Comparison of ENCODE assay signal across 9 mouse cellular contexts in the genomic region with DNA sequence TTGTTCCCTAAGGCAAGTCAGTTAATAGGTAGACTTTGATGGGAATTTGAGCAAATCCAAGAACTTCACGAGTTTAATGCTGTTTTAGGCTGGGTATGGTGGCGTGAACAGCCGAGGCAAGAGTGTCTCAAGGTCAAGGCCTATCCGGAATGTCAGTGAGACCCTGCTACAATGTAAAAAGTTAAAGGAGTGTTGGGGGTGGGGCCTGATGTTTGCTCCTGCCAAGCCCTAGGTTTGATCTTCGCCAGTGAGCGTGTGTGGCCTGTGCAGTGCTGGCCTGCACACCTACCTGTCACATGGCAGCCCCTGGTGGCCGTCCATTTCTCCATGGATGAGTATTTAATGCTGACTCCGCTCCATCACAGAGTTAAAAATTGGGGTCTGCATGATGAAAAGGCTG. TPM values are rescaled to one million over a fixed set of nuclear protein-coding genes. Genes with fewer than 3 reads are reported as not detected.
DNase-seq lines count a peak whose midpoint lies in the region; ATAC-seq lines count a peak whose summit lies in the region.
"Had no signal": no experiment of that assay in that cellular context is flagged by ENCODE, and none has a peak within 500 bp of the region (broad histone marks: within the 10 kb centered on the region; RNA-seq: fewer than 3 reads in every experiment).

No protein-coding gene starts in this region.

- no peaks in the 10 kb centered on the region for H3K9me3 ChIP-seq in embryonic facial prominence, embryonic 12.5 days
- no peaks in the 10 kb centered on the region for H3K9me3 ChIP-seq in embryonic facial prominence, embryonic 10.5 days
- H3K9me3 ChIP-seq in kidney, embryonic 15.5 days (replicated peaks): no peaks in the 10 kb centered on the region
- no peaks in the 10 kb centered on the region for H3K9me3 ChIP-seq in liver, embryonic 12.5 days (replicated peaks)

- 55% methylated on average over 8 of the region's 8 CpGs for WGBS in embryonic facial prominence, embryonic 12.5 days
- 74% methylated on average over 8 of the region's 8 CpGs for WGBS in embryonic facial prominence, embryonic 10.5 days
- WGBS in kidney, embryonic 15.5 days: 45% methylated on average over 8 of the region's 8 CpGs
- WGBS in liver, embryonic 12.5 days (ENCODE audit: insufficient replicate concordance): 52% methylated on average over 8 of the region's 8 CpGs

- 0 out of 2 replicates have a peak overlapping the region, but pooled peaks have one; percentile 6 for H3K27ac ChIP-seq in embryonic facial prominence, embryonic 12.5 days
- no peak overlapping the region; the same call in 1 of the 2 replicates for H3K27ac ChIP-seq in embryonic facial prominence, embryonic 10.5 days (replicated peaks)
- H3K27ac ChIP-seq in kidney, embryonic 15.5 days: peak overlapping the region; percentile 71
- H3K27ac ChIP-seq in liver, embryonic 12.5 days: peak overlapping the region; percentile 36; the same call in 1 of the 2 replicates

- no peak for ATAC-seq in embryonic facial prominence, embryonic 12.5 days (ENCODE audit: insufficient number of reproducible peaks, insufficient read depth, low FRiP score, low TSS enrichment)
- 0 out of 2 replicates have a peak, but pooled peaks have one; percentile 12 for ATAC-seq in kidney, embryonic 15.5 days (replicated peaks; ENCODE audit: low FRiP score)
- no peak for ATAC-seq in liver, embryonic 12.5 days

- intact Hi-C loops in left cerebral cortex, postnatal 4 days (cut with DNase I): loop anchor here (10.0 kb wide), 1 partner anchor 269 kb away; no protein-coding TSS in a partner anchor

- DNase-seq in embryonic facial prominence, embryonic 10.5 days (ENCODE audit: low spot score): no peak
- no peak for DNase-seq in kidney, postnatal 10 days
- DNase-seq in ES-CJ7 (ENCODE audit: low read depth, low spot score): peak; percentile 80
- no peak for DNase-seq in embryo, embryonic 9.5 days (ENCODE audit: extremely low spot score)
- no peak for DNase-seq in left cerebral cortex, postnatal 4 days
- DNase-seq: right cerebral cortex, postnatal 4 days had no signal

- H3K4me3 ChIP-seq in embryonic facial prominence, embryonic 12.5 days: no peak overlapping the region
- no peak overlapping the region for H3K4me3 ChIP-seq in embryonic facial prominence, embryonic 10.5 days
- H3K4me3 ChIP-seq in kidney, embryonic 15.5 days (replicated peaks): no peak overlapping the region
- no peak overlapping the region for H3K4me3 ChIP-seq in liver, embryonic 12.5 days

- H3K9ac ChIP-seq in embryonic facial prominence, embryonic 12.5 days: no peak overlapping the region
- no peak overlapping the region for H3K9ac ChIP-seq in kidney, embryonic 15.5 days
- no peak overlapping the region for H3K9ac ChIP-seq in liver, embryonic 12.5 days

- H3K36me3 ChIP-seq in embryonic facial prominence, embryonic 12.5 days: peaks cover 27% of the 10 kb centered on the region
- H3K36me3 ChIP-seq in embryonic facial prominence, embryonic 10.5 days (replicated peaks): peaks cover 33% of the 10 kb centered on the region
- H3K36me3 ChIP-seq in kidney, embryonic 15.5 days: peaks cover 28% of the 10 kb centered on the region
- peaks cover 26% of the 10 kb centered on the region for H3K36me3 ChIP-seq in liver, embryonic 12.5 days

- 0 out of 2 replicates have a peak overlapping the region, but pooled peaks have one; percentile 4 for H3K4me2 ChIP-seq in embryonic facial prominence, embryonic 12.5 days (replicated peaks)
- no peak overlapping the region for H3K4me2 ChIP-seq in kidney, embryonic 15.5 days
- peak overlapping the region; percentile 29 for H3K4me2 ChIP-seq in liver, embryonic 12.5 days

- H3K27me3 ChIP-seq in embryonic facial prominence, embryonic 12.5 days: no peaks in the 10 kb centered on the region
- no peaks in the 10 kb centered on the region for H3K27me3 ChIP-seq in embryonic facial prominence, embryonic 10.5 days (replicated peaks; ENCODE audit: low read depth, poor library complexity, severe bottlenecking)
- no peaks in the 10 kb centered on the region for H3K27me3 ChIP-seq in kidney, embryonic 15.5 days
- H3K27me3 ChIP-seq in liver, embryonic 12.5 days (replicated peaks): no peaks in the 10 kb centered on the region

- H3K4me1 ChIP-seq in embryonic facial prominence, embryonic 12.5 days: peaks cover 56% of the 10 kb centered on the region
- H3K4me1 ChIP-seq in embryonic facial prominence, embryonic 10.5 days: peaks cover 67% of the 10 kb centered on the region
- H3K4me1 ChIP-seq in kidney, embryonic 15.5 days: peaks cover 60% of the 10 kb centered on the region
- peaks cover 86% of the 10 kb centered on the region for H3K4me1 ChIP-seq in liver, embryonic 12.5 days

RNA-seq across cellular contexts. Expression of a gene that starts 5.5 kb away (rescaled TPM):
- 18.3 and 18.4 TPM in 2 replicates for polyA plus RNA-seq in embryonic facial prominence, embryonic 12.5 days (2016; fragmentation: Nextera tagmentation; extraction: Ambion mirVana)
- polyA plus RNA-seq in embryonic facial prominence, embryonic 10.5 days (2016; fragmentation: Nextera tagmentation; extraction: Ambion mirVana): 12.6 and 13.1 TPM in 2 replicates
- 12.6 and 14.1 TPM in 2 replicates for polyA plus RNA-seq in kidney, embryonic 15.5 days (2015; fragmentation: Nextera tagmentation; extraction: Ambion mirVana)
- 9.2 and 9.5 TPM in 2 replicates for polyA plus RNA-seq in liver, embryonic 12.5 days (2016; fragmentation: Nextera tagmentation; extraction: Ambion mirVana)
- 10 to 100 TPM; 27.9 to 30.4 TPM for total RNA-seq in left cerebral cortex, postnatal 4 days (2021)

RNA-seq across cellular contexts. Expression of a gene that starts 51.3 kb away (rescaled TPM):
- polyA plus RNA-seq in embryonic facial prominence, embryonic 12.5 days (2016; fragmentation: Nextera tagmentation; extraction: Ambion mirVana): 31.1 and 32.0 TPM in 2 replicates
- polyA plus RNA-seq in embryonic facial prominence, embryonic 10.5 days (2016; fragmentation: Nextera tagmentation; extraction: Ambion mirVana): 17.7 and 22.4 TPM in 2 replicates
- polyA plus RNA-seq in kidney, embryonic 15.5 days (2015; fragmentation: Nextera tagmentation; extraction: Ambion mirVana): 35.2 and 35.8 TPM in 2 replicates
- 6.1 and 7.8 TPM in 2 replicates for polyA plus RNA-seq in liver, embryonic 12.5 days (2016; fragmentation: Nextera tagmentation; extraction: Ambion mirVana)
- total RNA-seq in left cerebral cortex, postnatal 4 days (2021): 100 to 1,000 TPM; 204 to 208 TPM
